Mouse (Mus musculus) bone marrow, adult 2 months (tissue): ENCODE results near the gene Arid4b. TPM values are rescaled to one million over a fixed set of nuclear protein-coding genes. Genes with fewer than 3 reads are reported as not detected.

Source experiments
- H3K27ac ChIP-seq: fragments of 200-500 bp; 2 replicates; pipeline ENCODE4 v1.5.1; 2012; ENCODE audit warnings: low read depth, mild to moderate bottlenecking, control low read depth, inconsistent platforms, low read length; ENCODE audit not compliant: control insufficient read depth, poor library complexity, insufficient read depth
- H3K4me1 ChIP-seq: fragments of 200-500 bp; 2 replicates; pipeline ENCODE4 v1.6.1; 2011; ENCODE audit warnings: low read length; ENCODE audit not compliant: control insufficient read depth, insufficient read depth
- H3K4me3 ChIP-seq: fragments of 200-500 bp; replicated peaks from 2 replicates; pipeline ENCODE3; 2011; ENCODE audit warnings: mild to moderate bottlenecking, low read depth, low read length, control low read depth; ENCODE audit not compliant: control insufficient read depth
- CTCF ChIP-seq: fragments of 200-500 bp; IDR thresholded peaks from 2 replicates; pipeline ENCODE4 v1.5.1; 2011; ENCODE audit warnings: low read length, control low read depth; ENCODE audit not compliant: control insufficient read depth, insufficient read depth
- POLR2A ChIP-seq: fragments of 200-500 bp; IDR thresholded peaks from 2 replicates; pipeline ENCODE4 v1.6.1; 2011; ENCODE audit warnings: low read depth, mild to moderate bottlenecking, control low read depth, low read length, borderline replicate concordance; ENCODE audit not compliant: control insufficient read depth
- WGBS: fragments of 180-500 bp; shearing (Covaris S2); methylation state at CpG from one replicate; pipeline ENCODE4 v1.1.7; 2018; 5-methylcytosine and 5-hydroxymethylcytosine counted together
- polyA plus RNA-seq: library from polyadenylated mRNA; stranded (reverse); fragments of >200 nt; gene quantifications from 2 replicates; pipeline ENCODE4 v1.2.4, GENCODE M21; 2011; ENCODE audit warnings: low replicate concordance; ENCODE audit not compliant: missing spikeins, insufficient read depth, insufficient read length

Arid4b gene
- polyA plus RNA-seq, 1 experiment: 31.0 TPM

- TF ChIP-seq CTCF: no peak
- TF ChIP-seq POLR2A: no peak
- Histone ChIP-seq H3K27ac (no peak overlapping the region), H3K4me1 (no peaks in the 10 kb centered on the region; the same call in 1 of the 2 replicates), H3K4me3 (no peak overlapping the region)
Measured at GRCm38 (mm10) chr13:14043851-14044250, 19.2 kb upstream of the Arid4b start.

DNA sequence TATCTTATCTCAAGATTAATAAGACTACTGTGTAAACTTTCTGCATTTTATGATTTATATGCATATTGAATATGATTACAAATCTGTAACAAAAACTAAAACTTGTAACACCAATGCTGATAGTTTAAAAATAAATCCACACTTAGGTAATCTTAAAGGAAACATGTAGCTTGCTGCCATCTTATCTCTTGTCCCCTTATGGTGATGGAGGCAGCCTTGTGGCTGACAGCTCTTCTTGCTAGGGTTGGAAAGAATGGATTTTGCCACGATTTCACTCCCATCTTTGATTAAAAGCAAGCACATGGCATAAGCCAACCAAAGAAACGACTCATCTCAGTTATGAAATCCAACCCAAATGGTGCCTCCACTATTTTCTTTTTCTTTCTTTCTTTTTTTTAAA lies 18.5 kb upstream of the Arid4b start:
- Histone ChIP-seq H3K27ac (no peak overlapping the region), H3K4me1 (no peaks in the 10 kb centered on the region; the same call in 1 of the 2 replicates), H3K4me3 (no peak overlapping the region)
- 54% methylated on average over 2 of the region's 2 CpGs for WGBS
- TF ChIP-seq CTCF (no peak), POLR2A (no peak)

- 51% methylated on average over 1 of the region's 1 CpGs for WGBS
- H3K4me1 ChIP-seq: no peaks in the 10 kb centered on the region
- no peak overlapping the region for H3K27ac ChIP-seq
- H3K4me3 ChIP-seq: no peak overlapping the region
- TF ChIP-seq POLR2A: no peak
- no peak for TF ChIP-seq CTCF
Measured at GRCm38 (mm10) chr13:14049878-14050277, 13.2 kb upstream of the Arid4b start.

DNA sequence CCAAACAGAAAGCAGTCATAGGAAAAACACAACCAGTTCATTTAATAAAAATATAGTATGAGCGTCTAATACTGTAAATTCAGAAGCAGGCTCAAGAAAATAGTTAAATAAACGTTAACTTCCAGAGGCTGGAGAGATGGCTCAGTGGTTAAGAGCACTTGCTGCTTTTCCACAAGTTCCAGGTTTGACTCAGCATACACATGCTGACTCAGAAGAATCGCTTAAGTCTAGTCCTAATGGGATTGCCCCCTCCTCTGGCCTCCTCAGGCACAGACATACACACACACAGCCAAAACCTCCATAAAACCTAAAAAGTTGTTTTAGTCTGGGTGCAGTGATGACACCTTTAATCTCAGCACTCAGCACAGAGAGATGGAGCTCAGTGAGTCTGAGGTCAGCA lies 6.2 kb upstream of the Arid4b start:
- 83% methylated on average over 3 of the region's 3 CpGs for WGBS
- TF ChIP-seq POLR2A: no peak
- TF ChIP-seq CTCF: no peak
- Histone ChIP-seq H3K4me3 (no peak overlapping the region), H3K4me1 (no peaks in the 10 kb centered on the region), H3K27ac (no peak overlapping the region)

DNA sequence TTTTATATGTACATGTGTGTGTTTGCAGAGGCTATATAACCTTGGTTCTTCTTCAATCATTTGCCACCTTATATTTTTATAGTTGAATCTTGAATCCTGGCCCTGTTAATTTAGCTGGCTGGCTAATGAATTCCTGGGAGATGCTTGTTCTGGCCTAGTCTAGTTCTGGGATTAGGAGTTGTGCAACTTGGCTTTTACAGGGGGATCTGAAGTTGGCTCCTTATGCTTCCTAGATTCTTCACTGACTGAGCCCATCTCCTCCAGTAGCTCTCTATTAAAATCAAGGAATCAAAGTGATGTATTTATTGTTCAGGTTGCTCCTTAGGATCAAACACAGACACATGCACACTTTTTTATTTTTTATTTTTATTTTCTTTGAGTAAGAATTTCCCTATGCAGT lies 3.5 kb upstream of the Arid4b start:
- no peak overlapping the region for H3K27ac ChIP-seq
- no peak overlapping the region for H3K4me3 ChIP-seq
- no peaks in the 10 kb centered on the region for H3K4me1 ChIP-seq
- TF ChIP-seq POLR2A (no peak), CTCF (no peak)

GRCm38 (mm10) chr13:14062209-14063012 lies 621 bp upstream of the Arid4b start:
- Histone ChIP-seq H3K27ac (peak overlapping the region; percentile 80), H3K4me3 (peak overlapping the region; percentile 78), H3K4me1 (no peaks in the 10 kb centered on the region)
- TF ChIP-seq CTCF (no peak), POLR2A (no peak)
- WGBS: under 1% methylated on average over 11 of the region's 11 CpGs

GRCm38 (mm10) chr13:14063942-14064271 lies 875 bp downstream of the Arid4b start:
- TF ChIP-seq POLR2A: no peak
- WGBS: under 1% methylated on average over 31 of the region's 31 CpGs
- Histone ChIP-seq H3K27ac (peak overlapping the region; percentile 97), H3K4me3 (peak overlapping the region; percentile 76), H3K4me1 (no peaks in the 10 kb centered on the region; the same call in 1 of the 2 replicates)

DNA sequence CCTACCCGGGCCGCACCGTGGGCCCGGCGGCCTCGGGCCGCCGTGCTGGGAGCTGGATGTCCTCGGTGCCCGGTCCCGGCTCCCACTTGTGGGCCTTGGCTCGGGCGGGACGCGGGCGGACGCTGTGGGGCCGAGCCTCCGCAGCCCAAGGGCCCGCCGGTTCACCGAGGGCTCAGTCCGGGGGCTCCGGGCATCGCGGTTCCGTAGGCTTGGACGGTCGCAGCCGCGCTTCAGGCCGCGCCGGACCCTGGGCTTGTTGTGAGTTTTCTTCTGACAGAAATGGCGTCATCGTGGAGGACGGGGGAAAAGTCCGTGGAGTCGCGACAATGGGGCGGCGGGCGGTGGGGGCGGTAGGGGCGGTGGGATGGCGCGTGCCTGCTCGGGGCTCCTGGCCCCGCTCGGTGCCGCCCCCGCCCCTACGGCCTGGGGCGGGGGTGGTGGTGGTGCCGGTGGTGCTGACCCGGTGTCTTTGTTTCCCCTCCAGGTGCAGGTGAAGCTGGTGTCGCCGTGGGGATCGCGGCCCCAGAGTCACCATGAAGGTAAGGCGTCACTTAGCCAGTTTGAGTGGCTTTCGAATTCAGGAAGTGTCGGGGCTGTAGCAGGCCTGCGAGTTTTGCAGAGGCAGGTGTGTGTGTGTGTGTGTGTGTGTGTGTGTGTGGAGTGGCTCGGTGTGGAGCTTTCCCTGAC lies 1.5 kb downstream of the Arid4b start:
- H3K4me3 ChIP-seq: peak overlapping the region; percentile 76
- H3K4me1 ChIP-seq: no peaks in the 10 kb centered on the region; the same call in 1 of the 2 replicates
- no peak for TF ChIP-seq CTCF
- TF ChIP-seq POLR2A: no peak; the same call in 1 of the 2 replicates
- H3K27ac ChIP-seq: peak overlapping the region; percentile 97
- WGBS: under 1% methylated on average over 65 of the region's 65 CpGs

DNA sequence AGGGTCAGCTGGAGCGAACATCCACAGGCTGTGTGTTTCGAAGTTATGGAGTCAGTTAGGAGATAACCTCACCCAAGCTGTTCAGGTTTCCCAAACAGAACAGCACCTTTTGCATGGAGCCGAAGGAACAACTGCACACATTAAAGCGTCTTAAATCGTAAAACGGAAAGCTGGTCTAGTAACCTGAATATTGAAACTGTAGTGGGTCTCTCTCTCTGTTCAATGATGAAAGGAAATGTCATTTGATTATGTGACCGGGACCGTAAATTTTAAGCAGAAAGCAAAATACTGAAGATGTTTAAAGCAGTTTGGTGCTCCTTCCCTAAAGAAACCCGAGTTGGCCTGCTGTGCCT lies 2.0 kb downstream of the Arid4b start:
- 4% methylated on average over 9 of the region's 9 CpGs for WGBS
- Histone ChIP-seq H3K27ac (peak overlapping the region; percentile 97), H3K4me3 (peak overlapping the region; percentile 76), H3K4me1 (no peaks in the 10 kb centered on the region; the same call in 1 of the 2 replicates)
- TF ChIP-seq CTCF (no peak), POLR2A (no peak)
